Mouse (Mus musculus) heart, postnatal 0 days (tissue): ENCODE data around the gene Ak3. TPM values are rescaled to one million over a fixed set of nuclear protein-coding genes. Genes with fewer than 3 reads are reported as not detected.

ENCODE experiments used
- ATAC-seq: fragments of 200-750 bp; cut with Nextera tagmentation; 2 replicates; pipeline ENCODE4 v1.8.0; 2017; ENCODE audit warnings: low read depth, moderate number of reproducible peaks, moderate library complexity; ENCODE audit not compliant: insufficient read depth
- DNase-seq: peaks from one replicate; pipeline ENCODE4 v3.0.0-alpha.2; 2016; ENCODE audit warnings: low spot score
- H3K27ac ChIP-seq: fragments of 300-500 bp; sonication (generic); 2 replicates; pipeline ENCODE4 v1.5.1; 2014; ENCODE audit warnings: low read depth, mild to moderate bottlenecking
- H3K27me3 ChIP-seq: fragments of 300-500 bp; sonication (generic); 2 replicates; pipeline ENCODE4 v1.6.1; 2014; ENCODE audit warnings: low read length, mixed read lengths; ENCODE audit not compliant: control insufficient read depth, insufficient read depth
- H3K36me3 ChIP-seq: fragments of 300-500 bp; sonication (generic); replicated peaks from 2 replicates; pipeline ENCODE4 v1.6.1; 2014; ENCODE audit warnings: low read length, mixed read lengths; ENCODE audit not compliant: control insufficient read depth, insufficient read depth
- H3K4me1 ChIP-seq: fragments of 300-500 bp; sonication (generic); 2 replicates; pipeline ENCODE4 v1.6.1; 2014; ENCODE audit warnings: antibody characterized with exemption; ENCODE audit not compliant: control insufficient read depth, insufficient read depth
- H3K4me2 ChIP-seq: fragments of 300-500 bp; sonication (generic); 2 replicates; pipeline ENCODE4 v1.6.1; 2014; ENCODE audit warnings: low read depth, mild to moderate bottlenecking, low read length, moderate library complexity
- H3K4me3 ChIP-seq: fragments of 300-500 bp; sonication (generic); 2 replicates; pipeline ENCODE4 v1.5.1; 2014; ENCODE audit warnings: low read depth, low read length
- H3K9ac ChIP-seq: fragments of 300-500 bp; sonication (generic); replicated peaks from 2 replicates; pipeline ENCODE4 v1.6.1; 2014; ENCODE audit warnings: low read depth, low read length, mixed read lengths
- H3K9me3 ChIP-seq: fragments of 300-500 bp; sonication (generic); replicated peaks from 2 replicates; pipeline ENCODE4 v1.6.1; 2016; ENCODE audit warnings: low read length; ENCODE audit not compliant: control insufficient read depth
- CTCF ChIP-seq: IDR thresholded peaks from 2 replicates; pipeline ENCODE4 v1.5.1; 2016; ENCODE audit warnings: antibody characterized with exemption, control low read depth, low read depth
- EP300 ChIP-seq: IDR thresholded peaks from 2 replicates; pipeline ENCODE4 v1.6.1; 2016; ENCODE audit warnings: antibody characterized with exemption, low read depth
- WGBS: fragments of 180-500 bp; shearing (Covaris S2); extraction: QIAGEN DNeasy Blood & Tissue Kit; methylation state at CpG from one replicate; pipeline ENCODE4 v1.1.7; 2014; 5-methylcytosine and 5-hydroxymethylcytosine counted together
- polyA plus RNA-seq: library from polyadenylated mRNA; unstranded; fragments of >200 nt; fragmentation: Nextera tagmentation; extraction: Ambion mirVana; gene quantifications from 2 replicates; pipeline ENCODE4 v1.2.1, GENCODE M21; 2015
- total RNA-seq: library from RNA; depleted of rRNA; stranded (reverse); fragments of >200 nt; gene quantifications from 2 replicates; pipeline ENCODE4 v1.2.3, GENCODE M21; 2014; ENCODE audit warnings: low replicate concordance

Ak3 gene
- total and polyA plus RNA-seq, 2 experiments from 2014 or later: 74.3 to 87.4 TPM

- 76% methylated on average over 5 of the region's 5 CpGs for WGBS
- H3K27ac ChIP-seq: 0 out of 2 replicates have a peak overlapping the region, but pooled peaks have one; percentile 43
- H3K4me1 ChIP-seq: no peaks in the 10 kb centered on the region
- no peak for DNase-seq
- peaks cover 32% of the 10 kb centered on the region for H3K36me3 ChIP-seq
- no peak overlapping the region for H3K9ac ChIP-seq
- no peak; the same call in 1 of the 2 replicates for ATAC-seq
- no peak overlapping the region for H3K4me2 ChIP-seq
- H3K4me3 ChIP-seq: no peak overlapping the region
- no peaks in the 10 kb centered on the region for H3K27me3 ChIP-seq
- TF ChIP-seq CTCF (no peak), EP300 (no peak)
- H3K9me3 ChIP-seq: no peaks in the 10 kb centered on the region; the same call in 1 of the 2 replicates
Measured at GRCm38 (mm10) chr19:29037026-29037425, 10.7 kb downstream of the Ak3 start.

GRCm38 (mm10) chr19:29032662-29033061 lies 15.1 kb downstream of the Ak3 start:
- no peak overlapping the region for H3K4me2 ChIP-seq
- no peak for TF ChIP-seq EP300
- no peak for TF ChIP-seq CTCF

GRCm38 (mm10) chr19:29031788-29032187 lies 16.0 kb downstream of the Ak3 start:
- Histone ChIP-seq H3K9ac (no peak overlapping the region), H3K9me3 (no peaks in the 10 kb centered on the region), H3K36me3 (peaks cover 22% of the 10 kb centered on the region), H3K4me3 (no peak overlapping the region), H3K4me2 (no peak overlapping the region), H3K4me1 (peaks cover 8% of the 10 kb centered on the region), H3K27ac (no peak overlapping the region), H3K27me3 (no peaks in the 10 kb centered on the region)
- DNase-seq (no peak), ATAC-seq (no peak)
- 84% methylated on average over 3 of the region's 3 CpGs for WGBS
- TF ChIP-seq CTCF (no peak), EP300 (no peak)

More at GRCm38 (mm10) chr19:29032662-29033061, 15.1 kb downstream of the Ak3 start:
- no peaks in the 10 kb centered on the region for H3K27me3 ChIP-seq
- H3K4me1 ChIP-seq: peaks cover 8% of the 10 kb centered on the region; the same call in 1 of the 2 replicates
- ATAC-seq: no peak
- DNase-seq: no peak
- peaks cover 27% of the 10 kb centered on the region for H3K36me3 ChIP-seq
- no peak overlapping the region for H3K27ac ChIP-seq
- H3K9ac ChIP-seq: no peak overlapping the region
- H3K4me3 ChIP-seq: no peak overlapping the region
- no peaks in the 10 kb centered on the region for H3K9me3 ChIP-seq

GRCm38 (mm10) chr19:29024391-29024947 lies 23.3 kb downstream of the Ak3 start:
- 35% methylated on average over 11 of the region's 11 CpGs for WGBS
- ATAC-seq (peak; percentile 78), DNase-seq (no peak)
- Histone ChIP-seq H3K9me3 (no peaks in the 10 kb centered on the region), H3K36me3 (peaks cover 59% of the 10 kb centered on the region), H3K9ac (no peak overlapping the region), H3K4me2 (no peak overlapping the region), H3K4me1 (no peaks in the 10 kb centered on the region; the same call in none of the 2 replicates), H3K4me3 (no peak overlapping the region), H3K27ac (peak overlapping the region; percentile 56), H3K27me3 (no peaks in the 10 kb centered on the region)
- TF ChIP-seq CTCF (no peak), EP300 (peak; percentile 72)

- WGBS: 87% methylated on average over 7 of the region's 7 CpGs
- Histone ChIP-seq H3K27me3 (no peaks in the 10 kb centered on the region), H3K9ac (no peak overlapping the region), H3K9me3 (no peaks in the 10 kb centered on the region), H3K4me1 (no peaks in the 10 kb centered on the region; the same call in 1 of the 2 replicates), H3K27ac (no peak overlapping the region), H3K4me3 (no peak overlapping the region), H3K4me2 (no peak overlapping the region), H3K36me3 (peaks cover 77% of the 10 kb centered on the region)
- no peak for ATAC-seq
- TF ChIP-seq EP300 (no peak), CTCF (no peak)
- DNase-seq: no peak
Measured at GRCm38 (mm10) chr19:29021754-29022345, 25.9 kb downstream of the Ak3 start.
